Comparison of ENCODE assay signal across 7 mouse cellular contexts in genomic region chr6:108828872-108829271, GRCm38 (mm10). TPM values are rescaled to one million over a fixed set of nuclear protein-coding genes. Genes with fewer than 3 reads are reported as not detected.
A peak's percentile ranks its signal among the peaks of the same experiment; 100 is the strongest.
DNase-seq lines count a peak whose midpoint lies in the region; ATAC-seq lines count a peak whose summit lies in the region.

No protein-coding gene starts in this region.

- no peaks in the 10 kb centered on the region for H3K27me3 ChIP-seq in heart, embryonic 12.5 days (replicated peaks)
- H3K27me3 ChIP-seq in stomach, embryonic 14.5 days (ENCODE audit: control insufficient read depth, insufficient read depth, low read length), result no peaks in the 10 kb centered on the region

- H3K36me3 ChIP-seq in heart, embryonic 12.5 days, result peaks cover 10% of the 10 kb centered on the region; the same call in 1 of the 2 replicates
- H3K36me3 ChIP-seq in stomach, embryonic 14.5 days (ENCODE audit: control insufficient read depth, insufficient read depth, low read length), result no peaks in the 10 kb centered on the region

- H3K4me1 ChIP-seq in heart, embryonic 12.5 days (replicated peaks), result peaks cover 10% of the 10 kb centered on the region
- peaks cover 7% of the 10 kb centered on the region; the same call in 1 of the 2 replicates for H3K4me1 ChIP-seq in stomach, embryonic 14.5 days (ENCODE audit: control insufficient read depth, insufficient read depth, low read length)

- peak overlapping the region; percentile 95 for H3K9ac ChIP-seq in heart, embryonic 12.5 days
- H3K9ac ChIP-seq in stomach, embryonic 14.5 days (replicated peaks; ENCODE audit: low read depth, low read length), result peak overlapping the region; percentile 90

- ATAC-seq in heart, embryonic 12.5 days (ENCODE audit: insufficient number of reproducible peaks, low FRiP score), result peak; percentile 62
- peak; percentile 1 for ATAC-seq in megakaryocyte, adult 5-6 weeks (ENCODE audit: poor library complexity, severe bottlenecking)
- ATAC-seq in stomach, embryonic 14.5 days (ENCODE audit: insufficient number of reproducible peaks, insufficient read depth, low FRiP score, low read depth), result peak; percentile 33

- H3K4me2 ChIP-seq in heart, embryonic 12.5 days, result peak overlapping the region; percentile 93
- H3K4me2 ChIP-seq in stomach, embryonic 14.5 days (replicated peaks; ENCODE audit: low read depth, low read length), result peak overlapping the region; percentile 81

- no peaks in the 10 kb centered on the region for H3K9me3 ChIP-seq in heart, embryonic 12.5 days (replicated peaks)
- H3K9me3 ChIP-seq in stomach, embryonic 14.5 days (ENCODE audit: control insufficient read depth, low read depth, low read length), result no peaks in the 10 kb centered on the region

- peak overlapping the region; percentile 74 for H3K27ac ChIP-seq in heart, embryonic 12.5 days (ENCODE audit: poor library complexity, severe bottlenecking)
- H3K27ac ChIP-seq in stomach, embryonic 14.5 days (ENCODE audit: low read length), result peak overlapping the region; percentile 66; the same call in 1 of the 2 replicates

- H3K4me3 ChIP-seq in heart, embryonic 12.5 days, result peak overlapping the region; percentile 99
- H3K4me3 ChIP-seq in stomach, embryonic 14.5 days (ENCODE audit: low read depth, low read length), result peak overlapping the region; percentile 93

- peak; percentile 80 for DNase-seq in A20 (ENCODE audit: low read depth, low spot score)
- DNase-seq in CD4-positive helper T cell, adult 2 months (ENCODE audit: low read depth, low spot score), result peak; percentile 77
- peak; percentile 53 to 58 for DNase-seq in cerebellum, postnatal 10 days
- DNase-seq in kidney, postnatal 10 days, result peak; percentile 61

- under 1% methylated on average over 56 of the region's 56 CpGs for WGBS in heart, embryonic 12.5 days
- WGBS in stomach, embryonic 14.5 days, result under 1% methylated on average over 56 of the region's 56 CpGs

RNA-seq across cellular contexts. Expression of gene Edem1, which starts 0.4 kb away (rescaled TPM):
- 15.4 and 15.6 TPM in 2 replicates for polyA plus RNA-seq in heart, embryonic 12.5 days (2016; fragmentation: Nextera tagmentation; extraction: Ambion mirVana)
- 133 and 149 TPM in 2 replicates for total RNA-seq in megakaryocyte, adult 5-6 weeks (2015)
- total RNA-seq in megakaryocyte, adult 5-6 weeks (2017), result 118 and 136 TPM in 2 replicates
- 29.0 and 38.6 TPM in 2 replicates for polyA plus RNA-seq in stomach, embryonic 14.5 days (2014; fragmentation: Nextera tagmentation; extraction: Ambion mirVana)

RNA-seq across cellular contexts. Expression of gene Arl8b, which starts 46.0 kb away (rescaled TPM):
- polyA plus RNA-seq in heart, embryonic 12.5 days (2016; fragmentation: Nextera tagmentation; extraction: Ambion mirVana), result 71.6 and 72.6 TPM in 2 replicates
- total RNA-seq in megakaryocyte, adult 5-6 weeks (2015), result 188 and 201 TPM in 2 replicates
- total RNA-seq in megakaryocyte, adult 5-6 weeks (2017), result 67.0 and 67.8 TPM in 2 replicates
- polyA plus RNA-seq in stomach, embryonic 14.5 days (2014; fragmentation: Nextera tagmentation; extraction: Ambion mirVana), result 82.6 and 89.0 TPM in 2 replicates

Comparison
In these comparisons a context has a peak if more than half of its experiments do, and no peak if none do; other contexts are left out.
1. Peak in every context shown above with its lines: DNase-seq, ATAC-seq, H3K4me3 ChIP-seq and H3K27ac ChIP-seq.
2. ATAC-seq: peak in every context shown above with its lines; median percentile 62 in heart, embryonic 12.5 days; 33 in stomach, embryonic 14.5 days; 1 in megakaryocyte, adult 5-6 weeks.